Comparison of ENCODE assay signal across 30 mouse cellular contexts in the genomic region with DNA sequence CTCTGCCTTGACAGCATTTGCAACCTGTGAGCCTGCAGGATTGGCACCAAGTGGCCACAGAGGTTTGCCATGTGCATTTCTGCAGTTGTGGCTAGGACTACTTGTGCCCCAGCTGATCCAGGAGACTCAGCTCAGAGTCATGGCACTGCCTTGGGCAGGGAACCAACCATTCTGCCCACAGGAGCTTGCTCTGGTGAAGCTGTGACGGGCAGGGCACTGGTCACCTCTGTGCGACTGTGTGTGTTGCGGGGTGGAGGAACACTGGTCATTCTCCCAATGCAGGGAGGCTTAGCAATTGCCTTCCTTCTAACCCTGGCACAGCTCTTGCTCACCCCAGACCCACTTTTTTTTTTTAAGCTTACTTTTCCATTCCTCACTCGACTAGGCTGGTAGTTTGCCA.
"Had no signal": no experiment of that assay in that cellular context is flagged by ENCODE, and none has a peak within 500 bp of the region (broad histone marks: within the 10 kb centered on the region; RNA-seq: fewer than 3 reads in every experiment).

No protein-coding gene starts in this region.

- H3K4me3 ChIP-seq: heart, embryonic 10.5 days; heart, embryonic 12.5 days; heart, embryonic 13.5 days; heart, embryonic 15.5 days; hindbrain, embryonic 10.5 days; hindbrain, embryonic 12.5 days; hindbrain, embryonic 13.5 days; hindbrain, embryonic 15.5 days; intestine, embryonic 15.5 days; layer of hippocampus, adult 2 months; left cerebral cortex, adult 2 months had no signal

- H3K9me3 ChIP-seq: heart, embryonic 10.5 days; heart, embryonic 12.5 days; heart, embryonic 13.5 days; heart, embryonic 15.5 days; hindbrain, embryonic 10.5 days; hindbrain, embryonic 12.5 days; hindbrain, embryonic 13.5 days; hindbrain, embryonic 15.5 days; intestine, embryonic 15.5 days had no signal

- H3K27me3 ChIP-seq: heart, embryonic 13.5 days; heart, embryonic 15.5 days; hindbrain, embryonic 12.5 days; hindbrain, embryonic 13.5 days; hindbrain, embryonic 15.5 days; intestine, embryonic 15.5 days had no signal

- H3K27ac ChIP-seq: heart, embryonic 10.5 days; heart, embryonic 13.5 days; heart, embryonic 15.5 days; hindbrain, embryonic 10.5 days; hindbrain, embryonic 12.5 days; hindbrain, embryonic 13.5 days; hindbrain, embryonic 14.5 days; hindbrain, embryonic 15.5 days; hindbrain, postnatal 0 days; intestine, embryonic 15.5 days; kidney, postnatal 0 days; layer of hippocampus, adult 2 months; left cerebral cortex, adult 2 months had no signal

- H3K4me1 ChIP-seq: heart, embryonic 13.5 days; heart, embryonic 15.5 days; hindbrain, embryonic 12.5 days; hindbrain, embryonic 13.5 days; hindbrain, embryonic 15.5 days had no signal

- DNase-seq: heart, postnatal 10 days; heart, postnatal 14 days; heart, postnatal 36 days; heart, postnatal 4 days; kidney, adult 11 months; kidney, adult 8-10 months; kidney, postnatal 10 days; kidney, postnatal 14 days; kidney, postnatal 4 days; layer of hippocampus, adult 9-11 months; layer of hippocampus, postnatal 36 days had no signal

- ATAC-seq: hindbrain, embryonic 16.5 days; hindbrain, postnatal 0 days; inflammation-experienced regulatory T-cells, adult 6 months; intestine, embryonic 15.5 days; intestine, embryonic 16.5 days; intestine, postnatal 0 days had no signal

- H3K9ac ChIP-seq: heart, embryonic 12.5 days; heart, embryonic 13.5 days; heart, embryonic 15.5 days; hindbrain, embryonic 12.5 days; hindbrain, embryonic 13.5 days; hindbrain, embryonic 14.5 days; hindbrain, embryonic 15.5 days; intestine, embryonic 15.5 days had no signal

- H3K4me2 ChIP-seq: heart, embryonic 11.5 days; heart, embryonic 12.5 days; heart, embryonic 13.5 days; heart, embryonic 15.5 days; hindbrain, embryonic 12.5 days; hindbrain, embryonic 13.5 days; hindbrain, embryonic 14.5 days; hindbrain, embryonic 15.5 days; intestine, embryonic 15.5 days had no signal

- H3K36me3 ChIP-seq: heart, embryonic 10.5 days; heart, embryonic 12.5 days; heart, embryonic 13.5 days; heart, embryonic 15.5 days; hindbrain, embryonic 10.5 days; hindbrain, embryonic 12.5 days; hindbrain, embryonic 13.5 days; hindbrain, embryonic 15.5 days; intestine, embryonic 15.5 days had no signal
